Mouse (Mus musculus) CD4-positive helper T cell, adult 2 months (primary cell): ENCODE measurements around the gene Coq10a.
A peak's percentile ranks its signal among the peaks of the same experiment; 100 is the strongest.
"Not testable (repeated sequence)": the region's sequence is repeated elsewhere in the genome, so short reads cannot be mapped to it uniquely, and the experiment has no call there.

ENCODE experiments used
- DNase-seq: peaks from one replicate; pipeline ENCODE4 v3.0.0-alpha.2; 2012; ENCODE audit warnings: low read depth, missing footprints, low spot score

Coq10a gene

GRCm38 (mm10) chr10:128344568-128345275, 24.1 kb downstream of the Coq10a start:
- peak; percentile 92 for DNase-seq

GRCm38 (mm10) chr10:128343436-128343835, 25.4 kb downstream of the Coq10a start:
- no peak for DNase-seq

DNA sequence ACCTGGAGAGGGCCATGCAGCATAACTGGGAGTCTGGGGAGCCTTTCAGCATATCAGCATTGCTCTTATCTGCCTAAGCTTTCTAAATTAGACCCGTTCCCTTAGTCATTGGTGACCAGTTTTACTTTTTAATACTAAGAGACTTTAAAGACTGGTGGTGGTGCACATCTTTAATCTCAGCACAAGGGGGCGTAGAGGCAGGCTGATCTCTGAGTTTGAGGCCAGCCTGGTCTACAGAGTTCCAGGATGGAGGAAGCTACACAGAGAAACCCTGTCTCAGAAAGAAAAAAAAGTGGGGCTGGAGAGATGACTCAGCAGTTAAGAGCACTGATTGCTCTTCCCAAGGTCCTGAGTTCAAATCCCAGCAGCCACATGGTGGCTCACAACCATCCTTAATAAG, 28.5 kb downstream of the Coq10a start:
- DNase-seq = peak; percentile 40

- DNase-seq = no peak
These were observed 29.8 kb downstream of the Coq10a start for GRCm38 (mm10) chr10:128338948-128339347.

GRCm38 (mm10) chr10:128338415-128338814, 30.4 kb downstream of the Coq10a start:
- DNase-seq = peak; percentile 23

- peak; percentile 98 for DNase-seq
These were observed 31.3 kb downstream of the Coq10a start, which contains the start of gene Cs for GRCm38 (mm10) chr10:128337306-128338181. TSS of gene Cs (plus strand) at chr10:128337734.

DNA sequence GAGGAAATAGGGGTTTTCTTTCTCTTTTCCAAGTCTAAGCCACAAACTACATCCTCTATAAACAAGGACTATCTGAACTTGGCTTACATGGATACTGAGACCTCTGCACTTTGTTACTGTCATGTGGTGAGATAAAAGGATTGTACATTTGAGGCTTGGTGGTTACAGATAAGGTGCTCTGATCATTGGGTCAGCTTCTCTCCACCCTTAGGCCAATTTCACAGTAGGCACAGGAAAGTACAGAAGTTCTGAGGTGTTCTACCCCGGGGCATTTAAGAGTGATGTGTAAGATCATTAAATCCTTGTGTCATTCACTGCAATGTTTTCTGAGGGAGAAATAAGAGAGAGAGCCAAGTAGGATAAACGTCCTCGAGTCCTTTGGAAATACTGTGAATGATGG, 32.2 kb downstream of the Coq10a start:
- no peak for DNase-seq

- DNase-seq = no peak
These were observed 32.6 kb downstream of the Coq10a start for GRCm38 (mm10) chr10:128336195-128336594.

DNA sequence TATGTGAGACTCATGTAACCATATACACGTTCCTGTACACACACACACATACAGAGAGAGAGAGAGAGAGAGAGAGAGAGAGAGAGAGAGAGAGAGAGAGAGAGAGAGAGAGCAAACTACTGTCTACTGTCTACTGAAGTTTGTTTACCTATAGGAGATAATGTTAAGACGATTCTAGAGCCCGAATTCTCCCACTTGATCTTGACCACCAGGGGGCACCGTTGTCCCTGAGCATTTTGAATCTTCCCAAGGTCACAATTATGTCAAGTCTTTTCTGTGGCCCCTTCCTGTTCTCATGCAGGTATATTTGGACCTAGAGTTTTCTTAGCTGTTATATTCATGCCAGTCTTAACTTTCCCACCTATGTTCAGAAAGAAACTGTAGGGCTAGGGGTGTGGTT, 33.2 kb downstream of the Coq10a start:
- peak; percentile 85 for DNase-seq

- DNase-seq = not testable (repeated sequence)
These were observed 36.2 kb downstream of the Coq10a start for GRCm38 (mm10) chr10:128332358-128333249.

GRCm38 (mm10) chr10:128327610-128328009, 41.2 kb downstream of the Coq10a start:
- DNase-seq = no peak

DNA sequence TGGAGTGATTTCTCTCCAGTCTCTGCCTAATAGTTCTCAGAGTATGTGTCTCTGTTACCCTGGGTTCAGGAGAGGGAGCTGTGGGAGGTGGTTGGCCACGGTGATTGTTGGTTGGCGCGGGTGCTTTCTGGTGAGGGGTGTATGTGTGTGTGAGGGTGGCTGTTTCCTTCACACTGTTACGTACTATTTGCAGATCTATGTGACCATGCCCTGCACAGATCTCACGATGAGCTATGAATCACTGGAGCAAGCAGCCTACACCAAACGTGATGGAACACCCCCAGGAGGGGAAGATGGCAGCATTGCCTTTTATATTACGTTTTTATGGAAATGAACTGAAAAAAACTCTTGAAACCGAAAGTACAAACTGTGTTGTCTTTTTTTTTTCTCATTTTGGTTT, 42.0 kb downstream of the Coq10a start:
- DNase-seq = no peak

DNA sequence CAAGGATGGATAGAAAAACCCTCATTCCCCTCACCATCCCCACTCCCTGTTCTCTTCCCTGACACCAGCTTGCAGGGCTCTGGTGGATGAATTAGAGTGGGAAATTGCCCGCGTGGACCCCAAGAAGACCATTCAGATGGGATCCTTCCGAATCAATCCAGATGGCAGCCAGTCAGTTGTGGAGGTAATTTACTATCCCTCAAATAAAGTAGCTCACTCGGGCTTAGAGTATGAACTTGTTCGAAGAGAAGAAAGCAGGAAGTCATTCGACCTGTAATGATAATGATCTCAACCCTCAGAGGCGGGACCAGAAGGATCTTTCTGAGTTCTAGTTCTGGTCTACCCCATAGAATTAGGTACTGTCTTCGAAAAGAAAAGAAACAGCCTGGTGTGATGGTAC, 45.3 kb downstream of the Coq10a start:
- DNase-seq = peak; percentile 55

DNA sequence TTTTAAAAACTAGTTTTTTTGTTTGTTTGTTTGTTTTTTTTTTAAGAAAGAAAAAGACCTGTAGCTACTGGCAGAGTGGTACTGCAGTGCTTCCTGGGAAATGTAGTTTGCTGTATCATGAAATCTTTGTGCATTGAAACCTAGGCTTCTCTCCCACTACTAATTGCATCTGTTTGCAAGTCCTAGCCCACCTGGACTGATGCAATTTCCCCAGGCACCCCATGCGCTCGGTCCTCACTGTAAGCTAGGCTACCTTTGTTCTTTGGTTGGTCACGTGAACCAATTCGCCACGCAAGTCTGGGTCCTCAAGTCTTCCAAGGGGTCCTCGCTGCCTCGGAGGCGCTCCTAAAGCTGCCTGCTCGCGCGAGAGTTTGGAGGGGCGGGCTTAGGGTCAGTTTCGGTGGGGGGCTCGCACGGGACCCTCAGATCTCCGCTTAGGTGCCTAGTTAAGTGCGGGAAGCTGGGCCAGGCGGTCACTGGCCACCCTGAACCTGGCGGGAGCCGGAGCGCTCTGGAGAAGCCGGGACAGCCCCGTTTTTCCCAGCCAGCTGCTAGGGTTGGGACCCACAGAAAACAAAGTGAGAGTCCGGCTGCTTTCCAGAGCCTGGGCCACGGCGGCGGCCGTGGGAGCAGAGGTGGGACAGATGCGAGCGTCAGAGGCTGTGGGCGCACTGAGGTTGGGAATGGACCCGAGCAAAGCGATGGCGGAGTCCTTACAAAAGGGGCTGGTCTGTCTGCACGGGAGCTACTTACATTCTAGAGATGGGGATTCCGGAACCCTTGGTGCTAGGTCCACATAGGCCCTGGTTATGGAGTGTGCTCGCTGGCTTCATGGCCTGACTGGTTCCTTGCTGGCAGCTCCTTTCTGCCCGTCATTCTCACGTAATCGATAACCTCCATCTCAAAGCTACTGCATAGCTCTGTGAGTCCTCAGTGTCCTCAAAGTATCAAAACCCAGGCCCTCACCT, 46.4 kb downstream of the Coq10a start, which contains the start of gene Cnpy2:
Gene Cnpy2 (plus strand): TSS at position 319 of the 968 bp plus-strand sequence.
- DNase-seq = peak; percentile 84

DNA sequence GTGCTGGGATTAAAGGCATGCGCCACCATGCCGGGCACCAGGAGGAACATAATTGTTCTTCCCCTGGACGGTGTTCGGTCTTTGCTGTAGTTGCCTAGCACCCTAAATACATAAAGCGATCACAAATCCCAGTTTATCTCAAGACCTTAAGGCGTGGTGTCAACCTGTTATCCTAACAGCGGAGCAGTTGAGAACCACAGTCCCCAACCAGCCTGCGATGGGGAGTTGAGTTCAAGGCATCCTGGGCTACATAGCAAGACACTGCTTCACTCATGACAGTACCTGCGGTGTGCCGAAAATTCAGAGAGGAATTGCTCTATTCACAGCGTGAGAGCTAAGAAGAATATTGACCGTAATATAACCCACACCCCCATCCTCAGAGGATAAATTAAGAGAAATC, 47.2 kb downstream of the Coq10a start:
- no peak for DNase-seq

GRCm38 (mm10) chr10:128315578-128315977, 53.2 kb downstream of the Coq10a start:
- no peak for DNase-seq
